Mouse (Mus musculus): ENCODE measurements around the gene Glra1. TPM values are rescaled to one million over a fixed set of nuclear protein-coding genes. Genes with fewer than 3 reads are reported as not detected.
"Not testable (repeated sequence)": the region's sequence is repeated elsewhere in the genome, so short reads cannot be mapped to it uniquely, and the experiment has no call there.

Glra1 gene
- polyA plus RNA-seq (2015; fragmentation: Nextera tagmentation; extraction: Ambion mirVana): not detected in 2 replicates

- Histone ChIP-seq H3K4me2 (peak within 1 kb of the TSS; percentile 20), H3K27ac (replicated peaks) (no peak within 1 kb of the TSS), H3K9ac (no peak within 1 kb of the TSS; the same call in 1 of the 2 replicates), H3K4me3 (no peak within 1 kb of the TSS), H3K27me3 (replicated peaks) (peaks cover 59% of the 10 kb centered on the region), H3K9me3 (no peaks in the 10 kb centered on the region), H3K4me1 (peaks cover 4% of the 10 kb centered on the region; the same call in 1 of the 2 replicates), H3K36me3 (no peaks in the 10 kb centered on the region)
- under 1% methylated on average over 35 of the region's 36 CpGs for WGBS
- no peak for ATAC-seq (ENCODE audit: extremely low read depth, insufficient number of reproducible peaks, low FRiP score, low TSS enrichment)
Measured at GRCm38 (mm10) chr11:55607808-55608523, at the start of gene Glra1. Glra1 (minus strand) TSS chr11:55608198.

- WGBS: 45% methylated on average over 4 of the region's 4 CpGs
- H3K4me3 ChIP-seq: no peak overlapping the region
- no peaks in the 10 kb centered on the region for H3K4me1 ChIP-seq
- H3K4me2 ChIP-seq: no peak overlapping the region
- no peaks in the 10 kb centered on the region for H3K27me3 ChIP-seq (replicated peaks)
- no peaks in the 10 kb centered on the region for H3K9me3 ChIP-seq
- H3K36me3 ChIP-seq: no peaks in the 10 kb centered on the region
- no peak overlapping the region for H3K27ac ChIP-seq (replicated peaks)
- ATAC-seq (ENCODE audit: extremely low read depth, insufficient number of reproducible peaks, low FRiP score, low TSS enrichment): no peak
- no peak overlapping the region for H3K9ac ChIP-seq
Measured at GRCm38 (mm10) chr11:55636961-55637360, 29.0 kb upstream of the Glra1 start.

- no peaks in the 10 kb centered on the region for H3K9me3 ChIP-seq
- no peak for ATAC-seq (ENCODE audit: extremely low read depth, insufficient number of reproducible peaks, low FRiP score, low TSS enrichment)
- H3K9ac ChIP-seq: no peak overlapping the region
- H3K36me3 ChIP-seq: no peaks in the 10 kb centered on the region
- H3K27ac ChIP-seq (replicated peaks): no peak overlapping the region
- H3K4me3 ChIP-seq: no peak overlapping the region
- no peaks in the 10 kb centered on the region for H3K27me3 ChIP-seq (replicated peaks)
- no peak overlapping the region for H3K4me2 ChIP-seq
- H3K4me1 ChIP-seq: no peaks in the 10 kb centered on the region
Measured at GRCm38 (mm10) chr11:55633901-55634300, 25.9 kb upstream of the Glra1 start.

GRCm38 (mm10) chr11:55614631-55615030, 6.6 kb upstream of the Glra1 start:
- not testable (repeated sequence) for H3K9ac ChIP-seq; H3K4me2 ChIP-seq; H3K4me3 ChIP-seq; H3K9me3 ChIP-seq; H3K27ac ChIP-seq (replicated peaks); H3K36me3 ChIP-seq; H3K4me1 ChIP-seq; ATAC-seq (ENCODE audit: extremely low read depth, insufficient number of reproducible peaks, low FRiP score, low TSS enrichment); H3K27me3 ChIP-seq (replicated peaks)
- 63% methylated on average over 8 of the region's 8 CpGs for WGBS

GRCm38 (mm10) chr11:55608524-55608920, 524 bp upstream of the Glra1 start:
- Histone ChIP-seq H3K27ac (replicated peaks) (no peak overlapping the region), H3K4me1 (peaks cover 4% of the 10 kb centered on the region; the same call in 1 of the 2 replicates), H3K4me2 (no peak overlapping the region), H3K4me3 (no peak overlapping the region), H3K9me3 (no peaks in the 10 kb centered on the region), H3K27me3 (replicated peaks) (peaks cover 54% of the 10 kb centered on the region), H3K9ac (no peak overlapping the region; the same call in 1 of the 2 replicates), H3K36me3 (no peaks in the 10 kb centered on the region)
- no peak for ATAC-seq (ENCODE audit: extremely low read depth, insufficient number of reproducible peaks, low FRiP score, low TSS enrichment)
- WGBS: 4% methylated on average over 12 of the region's 12 CpGs

GRCm38 (mm10) chr11:55607066-55607807, 761 bp downstream of the Glra1 start:
- Histone ChIP-seq H3K9ac (no peak overlapping the region), H3K4me1 (peaks cover 4% of the 10 kb centered on the region; the same call in 1 of the 2 replicates), H3K27ac (replicated peaks) (no peak overlapping the region), H3K9me3 (no peaks in the 10 kb centered on the region), H3K4me3 (no peak overlapping the region), H3K4me2 (no peak overlapping the region), H3K36me3 (no peaks in the 10 kb centered on the region), H3K27me3 (replicated peaks) (peaks cover 67% of the 10 kb centered on the region)
- no peak for ATAC-seq (ENCODE audit: extremely low read depth, insufficient number of reproducible peaks, low FRiP score, low TSS enrichment)
- WGBS: 6% methylated on average over 26 of the region's 26 CpGs

GRCm38 (mm10) chr11:55601447-55602065, 6.4 kb downstream of the Glra1 start:
- 13% methylated on average over 11 of the region's 11 CpGs for WGBS
- no peak overlapping the region for H3K4me3 ChIP-seq
- peaks cover 56% of the 10 kb centered on the region for H3K27me3 ChIP-seq (replicated peaks)
- no peak overlapping the region for H3K4me2 ChIP-seq
- H3K9ac ChIP-seq: no peak overlapping the region
- H3K9me3 ChIP-seq: no peaks in the 10 kb centered on the region
- no peak overlapping the region for H3K27ac ChIP-seq (replicated peaks)
- H3K36me3 ChIP-seq: no peaks in the 10 kb centered on the region
- ATAC-seq (ENCODE audit: extremely low read depth, insufficient number of reproducible peaks, low FRiP score, low TSS enrichment): no peak
- H3K4me1 ChIP-seq: no peaks in the 10 kb centered on the region

- H3K9ac ChIP-seq: no peak overlapping the region
Measured at GRCm38 (mm10) chr11:55595726-55596125, 12.3 kb downstream of the Glra1 start.

GRCm38 (mm10) chr11:55594411-55594810, 13.6 kb downstream of the Glra1 start:
- WGBS: 69% methylated on average over 3 of the region's 3 CpGs
- Histone ChIP-seq H3K4me3 (no peak overlapping the region), H3K4me2 (no peak overlapping the region), H3K27ac (replicated peaks) (no peak overlapping the region), H3K9ac (no peak overlapping the region), H3K4me1 (no peaks in the 10 kb centered on the region), H3K9me3 (no peaks in the 10 kb centered on the region), H3K36me3 (no peaks in the 10 kb centered on the region), H3K27me3 (replicated peaks) (0 out of 2 replicates have a peak, but pooled peaks cover 4% of the 10 kb centered on the region)
- no peak for ATAC-seq (ENCODE audit: extremely low read depth, insufficient number of reproducible peaks, low FRiP score, low TSS enrichment)

More at GRCm38 (mm10) chr11:55595726-55596125, 12.3 kb downstream of the Glra1 start:
- Histone ChIP-seq H3K9me3 (no peaks in the 10 kb centered on the region), H3K27me3 (replicated peaks) (peaks cover 16% of the 10 kb centered on the region), H3K4me1 (no peaks in the 10 kb centered on the region), H3K36me3 (no peaks in the 10 kb centered on the region), H3K27ac (replicated peaks) (no peak overlapping the region), H3K4me3 (no peak overlapping the region), H3K4me2 (no peak overlapping the region)
- WGBS: 72% methylated on average over 1 of the region's 1 CpGs
- ATAC-seq (ENCODE audit: extremely low read depth, insufficient number of reproducible peaks, low FRiP score, low TSS enrichment): no peak

GRCm38 (mm10) chr11:55591194-55591593, 16.8 kb downstream of the Glra1 start:
- 33% methylated on average over 2 of the region's 2 CpGs for WGBS
- Histone ChIP-seq H3K4me1 (no peaks in the 10 kb centered on the region), H3K4me3 (no peak overlapping the region), H3K9ac (no peak overlapping the region), H3K4me2 (no peak overlapping the region), H3K27ac (replicated peaks) (no peak overlapping the region), H3K27me3 (replicated peaks) (no peaks in the 10 kb centered on the region), H3K9me3 (no peaks in the 10 kb centered on the region), H3K36me3 (no peaks in the 10 kb centered on the region)
- ATAC-seq (ENCODE audit: extremely low read depth, insufficient number of reproducible peaks, low FRiP score, low TSS enrichment): no peak

- no peak for ATAC-seq (ENCODE audit: extremely low read depth, insufficient number of reproducible peaks, low FRiP score, low TSS enrichment)
- Histone ChIP-seq H3K4me3 (no peak overlapping the region), H3K27ac (replicated peaks) (no peak overlapping the region), H3K4me1 (no peaks in the 10 kb centered on the region), H3K36me3 (no peaks in the 10 kb centered on the region), H3K27me3 (replicated peaks) (no peaks in the 10 kb centered on the region), H3K9ac (no peak overlapping the region), H3K4me2 (no peak overlapping the region), H3K9me3 (no peaks in the 10 kb centered on the region)
- 77% methylated on average over 9 of the region's 9 CpGs for WGBS
Measured at GRCm38 (mm10) chr11:55589376-55590167, 18.4 kb downstream of the Glra1 start.
